Mouse (Mus musculus) brain, embryonic 14.5 days (tissue): ENCODE data around the gene Vps50.

Experiments
- CTCF ChIP-seq: fragments of 200-500 bp; IDR thresholded peaks from 2 replicates; pipeline ENCODE4 v1.5.1; 2012; ENCODE audit warnings: inconsistent platforms, mild to moderate bottlenecking, moderate library complexity, borderline replicate concordance; ENCODE audit not compliant: insufficient read depth, insufficient read length; ENCODE audit errors: extremely low read depth
- POLR2A ChIP-seq: fragments of 200-500 bp; IDR thresholded peaks from 2 replicates; pipeline ENCODE4 v1.6.1; 2012; ENCODE audit warnings: mild to moderate bottlenecking, inconsistent platforms, borderline replicate concordance; ENCODE audit not compliant: poor library complexity, insufficient read depth, insufficient read length, severe bottlenecking; ENCODE audit errors: extremely low read depth

DNA sequence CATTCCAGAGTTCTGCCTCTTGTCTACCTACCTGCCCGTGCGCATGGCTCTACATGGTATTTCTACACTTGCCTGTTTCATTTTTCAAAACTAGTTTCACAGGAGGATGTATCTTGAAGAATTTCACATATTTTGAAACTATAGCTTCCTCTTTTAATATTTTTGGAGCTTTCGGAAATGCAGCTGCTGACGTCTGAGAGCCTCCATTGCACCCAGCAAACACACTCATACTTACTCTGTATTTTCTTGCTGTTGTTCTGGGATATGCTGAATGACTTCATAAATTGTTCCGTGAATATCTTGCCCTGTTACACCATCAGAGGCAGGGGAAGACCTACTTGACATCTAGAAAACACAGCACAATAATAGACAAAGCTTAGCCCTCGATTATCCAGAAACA, 35.2 kb upstream of the Vps50 start:
- no peak for TF ChIP-seq CTCF
- no peak for TF ChIP-seq POLR2A
